Mouse (Mus musculus): ENCODE measurements around the gene Lxn.

Gene Lxn

GRCm38 (mm10) chr3:67463450-67464372 is at the start of gene Lxn:
Gene Lxn, minus strand, starts transcription at chr3:67463926.
- peak; percentile 68 for DNase-seq (ENCODE audit: low read depth)

GRCm38 (mm10) chr3:67512807-67513206 is 49.1 kb upstream of the Lxn start:
- DNase-seq (ENCODE audit: low read depth), result peak; percentile 72

GRCm38 (mm10) chr3:67508216-67508892 is 44.6 kb upstream of the Lxn start:
- DNase-seq (ENCODE audit: low read depth), result no peak

- DNase-seq (ENCODE audit: low read depth), result no peak
Measured at GRCm38 (mm10) chr3:67505286-67505685, 41.6 kb upstream of the Lxn start.

DNA sequence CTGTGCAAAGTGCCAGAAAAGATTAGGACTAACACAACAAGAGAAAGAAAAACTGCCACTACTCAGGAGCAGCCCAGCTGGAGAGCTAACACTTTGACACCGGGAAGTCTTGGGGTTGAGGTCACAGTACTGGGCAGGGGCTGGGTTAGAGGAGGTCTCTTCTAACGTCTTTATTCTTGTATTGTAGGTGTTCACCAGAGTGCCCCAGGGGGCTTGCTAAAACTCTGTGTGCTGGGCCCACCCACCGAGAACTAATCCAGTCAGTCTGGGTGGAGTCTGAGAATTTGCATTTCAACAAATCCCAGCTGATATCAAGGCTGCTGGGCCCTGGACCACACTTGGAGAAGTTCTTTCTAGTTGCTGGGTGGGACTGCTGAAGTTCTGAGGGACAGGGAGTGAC is 40.2 kb upstream of the Lxn start:
- DNase-seq (ENCODE audit: low read depth), result no peak

GRCm38 (mm10) chr3:67499406-67499791 is 35.7 kb upstream of the Lxn start:
- no peak for DNase-seq (ENCODE audit: low read depth)

DNA sequence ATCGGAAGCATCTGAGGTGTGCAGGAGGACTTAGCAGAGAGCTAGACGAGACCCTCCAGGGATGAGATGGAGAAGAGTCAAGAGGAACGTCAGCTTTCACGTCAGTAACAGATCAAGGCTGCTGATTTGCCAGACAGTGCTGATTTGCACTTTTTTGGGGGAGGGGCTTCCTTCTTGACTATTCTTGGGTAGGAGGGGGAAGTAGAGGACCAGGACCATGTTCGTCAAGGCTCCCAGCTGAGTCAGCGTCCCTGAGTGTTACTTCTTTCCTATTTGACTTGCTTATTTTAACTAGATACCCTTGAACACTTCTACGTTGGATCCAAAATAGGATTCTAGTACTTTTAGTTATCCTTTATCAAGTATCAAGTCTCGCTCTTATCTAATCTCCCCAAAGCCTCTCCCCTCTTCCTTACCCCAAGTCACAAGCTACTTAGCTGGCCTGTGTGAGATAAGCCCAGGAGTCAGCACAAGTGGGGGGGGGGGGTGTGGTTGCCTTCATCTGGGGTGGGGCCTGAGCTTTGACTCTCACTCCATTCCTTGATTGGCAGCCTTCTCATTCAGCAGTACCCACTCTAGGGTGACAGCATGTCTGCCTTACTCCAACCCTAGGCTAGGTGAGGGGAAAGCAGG is 35.2 kb upstream of the Lxn start:
- no peak for DNase-seq (ENCODE audit: low read depth)

DNA sequence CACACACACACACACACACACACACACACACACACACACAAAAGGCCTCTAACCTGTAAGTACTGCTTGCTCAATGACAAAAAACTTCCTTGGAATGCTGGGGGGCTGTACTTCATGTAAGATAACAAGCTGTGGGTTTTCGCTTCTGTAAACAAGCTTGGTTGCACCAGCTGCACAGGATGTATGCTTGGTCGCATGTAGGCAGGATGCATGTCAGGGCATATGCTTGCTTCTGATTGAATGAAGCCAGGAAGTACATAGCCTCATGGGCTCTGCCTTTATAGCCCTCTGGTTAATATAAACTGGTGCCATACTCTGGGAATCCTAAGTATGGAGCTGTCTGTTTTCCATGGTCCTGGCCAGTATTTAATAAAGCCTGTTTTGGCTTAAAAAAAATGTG is 34.3 kb upstream of the Lxn start:
- no peak for DNase-seq (ENCODE audit: low read depth)

DNA sequence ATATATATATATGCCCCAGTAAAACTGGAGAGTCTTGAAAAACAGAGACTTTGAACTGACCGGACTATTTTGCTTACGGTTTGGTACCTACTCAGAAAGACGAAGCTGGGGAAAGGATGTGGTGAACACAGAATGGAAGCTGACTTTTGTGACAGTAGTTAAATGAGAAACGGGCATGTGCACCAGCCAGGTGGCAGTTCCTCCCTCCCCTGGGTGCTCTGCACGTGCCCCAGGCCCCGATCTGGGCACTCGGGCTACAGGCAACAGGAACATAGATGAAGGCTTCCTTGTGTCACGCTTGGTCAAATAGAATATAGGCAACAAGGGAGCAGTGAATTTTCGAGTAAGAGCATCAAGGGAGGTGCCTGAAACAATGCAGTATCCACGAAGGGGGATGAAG is 32.6 kb upstream of the Lxn start:
- no peak for DNase-seq (ENCODE audit: low read depth)

- no peak for DNase-seq (ENCODE audit: low read depth)
Measured at GRCm38 (mm10) chr3:67493132-67493531, 29.4 kb upstream of the Lxn start.

DNA sequence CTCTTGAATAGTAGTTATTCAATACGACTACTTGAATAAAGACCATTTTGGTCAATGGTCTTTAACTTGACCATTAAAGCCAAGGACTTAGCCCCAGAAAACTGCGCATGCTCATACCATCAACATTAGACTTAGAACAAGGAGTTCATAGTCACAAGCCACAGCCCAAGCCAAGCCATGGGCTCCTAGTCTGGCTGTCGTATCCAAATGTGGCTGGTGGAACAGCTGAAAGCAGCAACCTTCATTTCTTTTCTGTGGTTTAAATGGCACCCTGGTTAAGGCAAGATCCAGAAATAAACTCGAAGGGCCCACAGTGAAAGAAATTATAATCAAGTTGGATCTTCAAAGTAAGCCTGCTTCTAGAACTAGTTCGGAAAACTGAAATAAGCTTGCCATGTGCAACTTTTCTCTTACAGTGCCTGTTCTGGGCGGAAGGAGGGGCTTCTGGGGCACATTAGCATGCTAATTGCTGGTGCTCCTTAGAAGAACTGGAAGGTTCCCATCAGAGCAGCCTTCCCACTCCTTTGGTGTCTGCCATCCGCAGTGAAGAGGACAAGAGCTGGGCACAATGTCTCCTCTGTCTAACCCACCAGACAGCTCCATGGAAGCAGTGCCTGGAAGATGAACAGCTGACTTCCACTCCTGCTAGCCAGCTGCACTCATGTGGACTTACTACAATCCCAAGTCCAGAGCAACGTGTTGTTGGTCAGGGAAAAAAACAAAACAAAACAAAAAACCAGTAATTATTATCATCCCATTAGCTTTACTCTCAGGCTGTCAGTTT is 28.6 kb upstream of the Lxn start:
- no peak for DNase-seq (ENCODE audit: low read depth)

GRCm38 (mm10) chr3:67490156-67490555 is 26.4 kb upstream of the Lxn start:
- DNase-seq (ENCODE audit: low read depth), result no peak

DNA sequence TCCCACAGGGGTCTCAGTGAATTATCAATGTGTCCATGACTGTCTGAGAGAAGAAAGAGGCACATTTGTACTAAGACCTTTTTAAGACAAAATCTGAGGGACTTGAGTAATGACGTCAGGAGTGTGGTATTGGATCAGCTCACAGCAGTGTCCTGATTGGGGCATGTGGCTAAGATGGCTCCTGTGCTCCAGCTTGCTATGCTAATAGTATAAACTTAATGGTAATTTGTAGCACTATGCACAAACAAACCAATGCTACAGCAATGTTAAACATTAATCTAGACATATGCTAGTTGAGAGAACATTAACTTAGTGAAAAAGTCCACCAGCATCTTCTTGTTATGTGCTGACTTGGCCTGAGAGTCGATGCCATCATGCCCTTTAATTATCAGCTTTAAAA is 21.5 kb upstream of the Lxn start:
- no peak for DNase-seq (ENCODE audit: low read depth)

DNA sequence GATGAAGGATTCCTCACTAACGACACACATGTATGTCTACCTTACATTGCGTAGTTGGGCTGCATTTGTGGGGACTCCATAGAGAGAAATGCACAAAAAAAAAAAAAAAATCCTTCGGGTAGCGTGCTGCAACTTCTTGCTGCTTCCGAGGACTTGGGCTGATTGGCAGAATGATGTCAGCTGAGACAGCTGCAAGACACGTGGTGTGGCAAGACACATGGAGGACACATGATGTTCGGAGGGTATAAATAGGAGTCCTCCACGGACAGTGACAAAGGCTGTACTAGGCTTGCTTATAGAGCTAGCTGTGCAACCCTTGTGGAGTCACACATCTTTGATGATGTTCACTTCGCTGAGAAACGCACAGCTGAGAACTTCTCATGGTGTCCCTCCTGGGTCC is 18.7 kb upstream of the Lxn start:
- DNase-seq (ENCODE audit: low read depth), result no peak

- DNase-seq (ENCODE audit: low read depth), result no peak
Measured at GRCm38 (mm10) chr3:67479806-67480205, 16.1 kb upstream of the Lxn start.

DNA sequence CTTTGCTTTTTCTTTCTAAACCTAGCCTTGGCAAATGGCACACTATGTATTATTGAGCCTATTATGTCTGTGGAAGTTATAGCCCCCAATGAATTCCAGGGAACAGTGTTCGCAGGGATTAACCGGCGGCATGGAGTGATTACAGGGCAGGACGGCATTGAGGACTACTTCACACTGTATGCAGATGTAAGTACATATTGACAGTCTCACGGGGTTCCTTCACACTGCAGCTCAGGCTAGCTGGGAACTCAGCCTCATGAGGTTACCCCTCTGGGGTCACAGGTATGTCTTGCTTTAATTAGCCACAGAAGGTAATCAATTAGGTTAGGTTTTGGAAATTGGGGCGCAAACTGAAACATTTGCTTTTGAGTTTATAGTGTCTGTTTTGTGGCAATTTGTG is 9.7 kb upstream of the Lxn start:
- no peak for DNase-seq (ENCODE audit: low read depth)

GRCm38 (mm10) chr3:67471408-67472127 is 7.8 kb upstream of the Lxn start:
- no peak for DNase-seq (ENCODE audit: low read depth)

GRCm38 (mm10) chr3:67467281-67467680 is 3.6 kb upstream of the Lxn start:
- no peak for DNase-seq (ENCODE audit: low read depth)

- DNase-seq (ENCODE audit: low read depth), result no peak
Measured at GRCm38 (mm10) chr3:67466576-67466975, 2.9 kb upstream of the Lxn start.

- peak; percentile 49 for DNase-seq (ENCODE audit: low read depth)
Measured at GRCm38 (mm10) chr3:67463001-67463400, 725 bp downstream of the Lxn start.

DNA sequence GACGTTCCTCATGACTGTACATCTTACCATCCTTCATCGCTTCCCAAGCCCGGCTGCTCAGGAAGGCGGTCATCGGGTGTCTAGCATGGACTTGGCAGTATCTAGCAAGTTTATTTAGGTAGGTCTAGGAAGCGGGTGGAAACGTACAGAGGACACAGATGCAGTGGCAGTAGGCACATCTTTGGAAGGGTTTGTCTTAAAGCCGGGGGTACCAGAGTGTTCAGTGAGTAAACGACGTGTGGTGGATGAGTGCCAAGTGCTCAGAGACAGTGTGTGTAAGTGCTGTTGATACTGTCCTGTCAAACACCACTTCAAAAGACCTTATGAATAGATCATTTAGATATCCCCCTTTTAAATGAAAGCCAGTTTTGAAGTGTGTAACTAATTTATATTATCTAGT is 1.1 kb downstream of the Lxn start:
- no peak for DNase-seq (ENCODE audit: low read depth)

GRCm38 (mm10) chr3:67462015-67462414 is 1.7 kb downstream of the Lxn start:
- no peak for DNase-seq (ENCODE audit: low read depth)

Measured in induced T-regulatory cell, adult 2 months (primary cell).